Mouse (Mus musculus): Measurements from ENCODE around the gene Trim8. TPM values are rescaled to one million over a fixed set of nuclear protein-coding genes. Genes with fewer than 3 reads are reported as not detected.

Gene Trim8
- total and polyA plus RNA-seq, 3 experiments = 4.4 to 24.9 (median 12.0) TPM

DNA sequence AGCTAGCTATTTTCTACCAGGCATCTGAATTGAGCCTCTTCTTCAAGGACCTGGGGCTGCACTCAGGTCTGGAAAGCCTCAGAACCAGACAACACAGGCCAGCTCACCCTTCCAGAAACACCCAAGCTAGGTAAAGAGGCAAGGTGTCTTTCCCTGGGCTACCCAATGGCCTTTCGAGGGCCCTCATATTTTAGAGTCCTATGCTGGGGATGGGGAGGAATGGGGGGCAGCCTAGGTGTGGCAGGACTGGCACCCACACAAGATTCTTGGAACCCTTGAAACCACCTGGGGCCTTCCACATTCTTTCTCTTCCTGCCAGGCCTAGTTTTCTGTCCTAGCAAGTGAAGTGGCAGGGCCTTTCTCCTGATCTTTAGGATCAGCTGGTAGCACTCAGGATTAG is 12.1 kb upstream of the Trim8 start:
- Histone ChIP-seq H3K4me1 (ENCODE audit: control insufficient read depth in 1 of 2, insufficient read depth in 2 of 2) (peaks cover 0 to 17% of the 10 kb centered on the region in 2 experiments; a peak in 3 of 4 replicates), H3K27me3 (replicated peaks) (no peaks in the 10 kb centered on the region), H3K36me3 (replicated peaks in 1 of 2; ENCODE audit: control insufficient read depth in 1 of 2, insufficient read depth in 1 of 2, low read length in 1 of 2) (peaks cover 8 to 35% of the 10 kb centered on the region in 2 experiments), H3K79me2 (replicated peaks; ENCODE audit: control insufficient read depth, extremely low read depth, insufficient read depth, poor library complexity, severe bottlenecking) (no peaks in the 10 kb centered on the region), H3K9me3 (replicated peaks; ENCODE audit: low read length) (no peaks in the 10 kb centered on the region), H3K4me3 (replicated peaks in 1 of 3; ENCODE audit: low read depth in 2 of 3, low read length in 2 of 3, poor library complexity in 1 of 3) (no peak overlapping the region), H3K9ac (ENCODE audit: insufficient read depth, low read depth) (no peak overlapping the region), H3K4me2 (ENCODE audit: insufficient read depth, low read depth, poor library complexity, severe bottlenecking) (no peak overlapping the region), H3K27ac (ENCODE audit: insufficient read depth, low read depth) (no peak overlapping the region)
- DNase-seq (ENCODE audit: extremely low read depth) = no peak
- in situ Hi-C loops (cut with MboI; ENCODE audit: low pct_ligation_motif_present, low pct_unique_long_range_greater_than_20kb, low sequenced_read_pairs) = no loop called here
- no peak for TF ChIP-seq MAFK (IDR thresholded peaks at IDR 0.05; ENCODE audit: insufficient replicate concordance, low read length)
- no peak for TF ChIP-seq TBP (conservative IDR thresholded peaks at IDR 0.05; ENCODE audit: low read depth, low read length)
- TF ChIP-seq MEF2A (IDR thresholded peaks at IDR 0.05; ENCODE audit: borderline replicate concordance, low read depth, low read length) = no peak
- no peak for TF ChIP-seq USF1 (IDR thresholded peaks at IDR 0.05; ENCODE audit: low read depth, low read length)
- TF ChIP-seq BHLHE40 (IDR thresholded peaks at IDR 0.05; ENCODE audit: low read depth, low read length) = no peak
- TF ChIP-seq ZC3H11A (IDR thresholded peaks at IDR 0.05; ENCODE audit: low read depth, low read length) = no peak
- dilution Hi-C loops (cut with MboI; ENCODE audit: extremely low pct_ligation_motif_present, extremely low pct_unique_long_range_greater_than_20kb, low sequenced_read_pairs) = no loop called here

DNA sequence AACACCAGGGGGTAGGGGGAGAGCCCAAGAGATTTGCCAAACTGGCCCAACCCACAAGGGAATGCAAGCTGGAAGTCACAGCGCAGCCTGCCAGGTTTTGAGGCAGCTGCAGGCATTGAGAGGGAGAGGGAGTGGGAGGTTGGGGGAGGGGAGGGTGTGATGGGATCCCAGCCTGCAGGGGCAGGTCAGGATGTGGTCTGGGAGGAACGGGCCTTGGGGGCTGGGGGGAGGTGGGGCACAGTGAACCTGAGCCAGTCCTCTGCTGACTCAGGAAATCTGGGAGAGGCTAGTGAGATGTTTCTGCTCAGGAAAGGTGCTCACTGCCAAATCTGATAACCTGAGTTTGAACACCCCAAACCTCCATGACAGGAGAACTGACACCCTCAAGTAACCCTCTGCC is 10.9 kb upstream of the Trim8 start:
- DNase-seq (ENCODE audit: extremely low read depth) = no peak
- Histone ChIP-seq H3K4me3 (replicated peaks in 1 of 3; ENCODE audit: low read depth in 2 of 3, low read length in 2 of 3, poor library complexity in 1 of 3) (no peak overlapping the region), H3K4me2 (ENCODE audit: insufficient read depth, low read depth, poor library complexity, severe bottlenecking) (no peak overlapping the region), H3K79me2 (replicated peaks; ENCODE audit: control insufficient read depth, extremely low read depth, insufficient read depth, poor library complexity, severe bottlenecking) (no peaks in the 10 kb centered on the region), H3K27me3 (replicated peaks) (no peaks in the 10 kb centered on the region), H3K9ac (ENCODE audit: insufficient read depth, low read depth) (no peak overlapping the region), H3K27ac (ENCODE audit: insufficient read depth, low read depth) (no peak overlapping the region), H3K4me1 (ENCODE audit: control insufficient read depth in 1 of 2, insufficient read depth in 2 of 2) (peaks cover 3 to 21% of the 10 kb centered on the region in 2 experiments; a peak in 3 of 4 replicates), H3K9me3 (replicated peaks; ENCODE audit: low read length) (no peaks in the 10 kb centered on the region), H3K36me3 (replicated peaks in 1 of 2; ENCODE audit: control insufficient read depth in 1 of 2, insufficient read depth in 1 of 2, low read length in 1 of 2) (peaks cover 4 to 23% of the 10 kb centered on the region in 2 experiments)
- in situ Hi-C loops (cut with MboI; ENCODE audit: low pct_ligation_motif_present, low pct_unique_long_range_greater_than_20kb, low sequenced_read_pairs) = no loop called here
- dilution Hi-C loops (cut with MboI; ENCODE audit: extremely low pct_ligation_motif_present, extremely low pct_unique_long_range_greater_than_20kb, low sequenced_read_pairs) = no loop called here
- no peak for TF ChIP-seq SMC3 (IDR thresholded peaks at IDR 0.05; ENCODE audit: low read depth, low read length)

DNA sequence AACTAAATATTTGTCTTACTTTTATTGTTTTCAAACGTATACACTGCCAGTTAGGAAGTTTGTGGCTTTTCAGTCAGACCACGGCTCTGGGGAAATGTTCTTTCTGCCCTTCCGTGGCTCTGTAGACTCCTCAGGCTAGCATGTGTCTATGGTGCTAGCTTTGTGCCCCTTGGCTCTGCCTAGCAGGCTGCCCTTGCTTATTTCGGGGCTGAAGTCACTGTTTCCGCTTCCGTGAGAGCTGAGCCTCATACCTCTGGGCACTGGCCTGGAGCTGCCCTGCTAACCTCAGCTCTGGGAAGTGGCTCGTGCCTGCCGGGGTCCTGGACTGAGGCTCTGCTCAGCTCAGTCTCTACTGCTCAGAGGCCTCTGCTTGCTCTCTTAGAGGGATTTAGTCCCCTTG is 6.4 kb upstream of the Trim8 start:
- in situ Hi-C loops (cut with MboI; ENCODE audit: low pct_ligation_motif_present, low pct_unique_long_range_greater_than_20kb, low sequenced_read_pairs) = no loop called here
- no peak for DNase-seq (ENCODE audit: extremely low read depth)

More for the DNA sequence above, 6.4 kb upstream of the Trim8 start:
- no peak overlapping the region for H3K4me3 ChIP-seq (replicated peaks in 1 of 3; ENCODE audit: low read depth in 2 of 3, low read length in 2 of 3, poor library complexity in 1 of 3)
- H3K36me3 ChIP-seq (replicated peaks in 1 of 2; ENCODE audit: control insufficient read depth in 1 of 2, insufficient read depth in 1 of 2, low read length in 1 of 2) = no peaks in the 10 kb centered on the region
- no peak overlapping the region for H3K27ac ChIP-seq (ENCODE audit: insufficient read depth, low read depth)
- H3K9me3 ChIP-seq (replicated peaks; ENCODE audit: low read length) = no peaks in the 10 kb centered on the region
- TF ChIP-seq GABPA (IDR thresholded peaks at IDR 0.05; ENCODE audit: insufficient replicate concordance, low read depth, low read length) (no peak), BHLHE40 (IDR thresholded peaks at IDR 0.05; ENCODE audit: low read depth, low read length) (peak; percentile 13; the same call in 1 of the 2 replicates), USF2 (conservative IDR thresholded peaks at IDR 0.05; ENCODE audit: low read depth, low read length) (no peak), MXI1 (IDR thresholded peaks at IDR 0.05; ENCODE audit: low read depth, low read length) (no peak), ZC3H11A (IDR thresholded peaks at IDR 0.05; ENCODE audit: low read depth, low read length) (no peak), JUN (IDR thresholded peaks at IDR 0.05; ENCODE audit: insufficient read depth, low read depth, low read length) (0 out of 2 replicates have a peak, but pooled peaks have one; percentile 15), ZKSCAN1 (IDR thresholded peaks at IDR 0.05; ENCODE audit: borderline replicate concordance, low read depth, low read length) (no peak)
- no peaks in the 10 kb centered on the region for H3K79me2 ChIP-seq (replicated peaks; ENCODE audit: control insufficient read depth, extremely low read depth, insufficient read depth, poor library complexity, severe bottlenecking)
- dilution Hi-C loops (cut with MboI; ENCODE audit: extremely low pct_ligation_motif_present, extremely low pct_unique_long_range_greater_than_20kb, low sequenced_read_pairs) = no loop called here
- H3K4me2 ChIP-seq (ENCODE audit: insufficient read depth, low read depth, poor library complexity, severe bottlenecking) = no peak overlapping the region
- no peaks in the 10 kb centered on the region for H3K27me3 ChIP-seq (replicated peaks)
- no peak overlapping the region for H3K9ac ChIP-seq (ENCODE audit: insufficient read depth, low read depth)
- H3K4me1 ChIP-seq (ENCODE audit: control insufficient read depth in 1 of 2, insufficient read depth in 2 of 2) = peaks cover 4 to 13% of the 10 kb centered on the region in 2 experiments; a peak in 3 of 4 replicates
